Mouse (Mus musculus) midbrain, embryonic 11.5 days (tissue): ENCODE data around the gene Ppp1r1c. TPM values are rescaled to one million over a fixed set of nuclear protein-coding genes. Genes with fewer than 3 reads are reported as not detected.

ENCODE experiments used
- ATAC-seq: fragments of 200-750 bp; cut with Nextera tagmentation; 2 replicates; pipeline ENCODE4 v1.8.0; 2017; ENCODE audit warnings: moderate TSS enrichment, moderate library complexity; ENCODE audit not compliant: low FRiP score
- DNase-seq: peaks from one replicate; pipeline ENCODE4 v3.0.0; 2015; ENCODE audit warnings: low spot score; ENCODE audit errors: missing footprints
- H3K27ac ChIP-seq: fragments of 300-500 bp; sonication (generic); 2 replicates; pipeline ENCODE4 v1.5.1; 2014; ENCODE audit warnings: low read depth, low read length
- H3K27me3 ChIP-seq: fragments of 300-500 bp; sonication (generic); 2 replicates; pipeline ENCODE4 v1.6.1; 2014; ENCODE audit warnings: mild to moderate bottlenecking, low read length, moderate library complexity, mixed read lengths; ENCODE audit not compliant: control insufficient read depth, insufficient read depth
- H3K36me3 ChIP-seq: fragments of 300-500 bp; sonication (generic); 2 replicates; pipeline ENCODE4 v1.6.1; 2014; ENCODE audit warnings: mild to moderate bottlenecking, low read length, moderate library complexity, mixed read lengths; ENCODE audit not compliant: control insufficient read depth, insufficient read depth
- H3K4me1 ChIP-seq: fragments of 300-500 bp; sonication (generic); 2 replicates; pipeline ENCODE4 v1.6.1; 2014; ENCODE audit warnings: low read length; ENCODE audit not compliant: control insufficient read depth, insufficient read depth
- H3K4me2 ChIP-seq: fragments of 300-500 bp; sonication (generic); 2 replicates; pipeline ENCODE4 v1.6.1; 2014; ENCODE audit warnings: mild to moderate bottlenecking, moderate library complexity
- H3K4me3 ChIP-seq: fragments of 300-500 bp; sonication (generic); 2 replicates; pipeline ENCODE4 v1.5.1; 2014; ENCODE audit warnings: low read depth, low read length
- H3K9ac ChIP-seq: fragments of 300-500 bp; sonication (generic); 2 replicates; pipeline ENCODE4 v1.6.1; 2014; ENCODE audit warnings: low read length
- H3K9me3 ChIP-seq: fragments of 300-500 bp; sonication (generic); 2 replicates; pipeline ENCODE4 v1.6.1; 2016; ENCODE audit warnings: low read length; ENCODE audit not compliant: control insufficient read depth
- WGBS: fragments of 180-500 bp; shearing (Covaris S2); extraction: QIAGEN DNeasy Blood & Tissue Kit; methylation state at CpG from one replicate; pipeline ENCODE4 v1.1.7; 2014; 5-methylcytosine and 5-hydroxymethylcytosine counted together
- polyA plus RNA-seq: library from polyadenylated mRNA; unstranded; fragments of >200 nt; fragmentation: Nextera tagmentation; extraction: Ambion mirVana; gene quantifications from 2 replicates; pipeline ENCODE4 v1.2.1, GENCODE M21; 2014

The Ppp1r1c gene
- polyA plus RNA-seq, 1 experiment from 2014 or later = 2.1 TPM

DNA sequence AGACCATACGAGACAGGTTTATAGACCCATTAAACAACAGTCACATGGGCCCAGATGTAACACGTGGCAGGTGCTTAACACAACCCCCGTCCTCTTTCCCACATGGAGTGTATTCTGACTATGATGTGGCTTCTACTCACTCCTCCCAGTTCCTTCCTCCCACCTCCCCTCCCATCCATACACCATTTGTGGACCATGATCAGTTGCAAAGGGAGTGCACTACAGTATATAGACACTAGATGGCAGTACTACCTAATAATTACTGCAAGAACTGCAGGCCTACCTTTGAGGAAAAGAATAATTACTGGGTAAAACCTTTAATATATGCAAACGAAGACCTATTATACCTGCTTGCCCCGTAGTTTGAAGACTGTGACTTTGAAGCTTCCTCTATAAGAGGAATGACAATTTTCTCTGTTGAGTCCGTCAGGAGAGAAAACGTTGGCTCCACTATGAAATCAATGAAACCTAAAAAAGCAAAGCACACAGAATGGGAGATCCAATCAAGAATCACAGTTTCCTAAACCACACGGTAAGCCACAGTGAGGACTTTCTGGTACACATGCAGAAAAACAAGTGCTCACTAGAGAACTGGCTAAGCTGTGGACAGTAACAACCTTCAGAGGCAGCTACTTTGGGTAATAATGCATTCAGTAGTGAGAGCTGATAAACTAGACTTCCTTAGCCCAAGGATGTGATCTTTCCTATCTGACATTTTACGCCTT lies 157.9 kb downstream of the Ppp1r1c start:
- Histone ChIP-seq H3K4me3 (no peak overlapping the region), H3K36me3 (no peaks in the 10 kb centered on the region), H3K4me1 (no peaks in the 10 kb centered on the region), H3K9ac (no peak overlapping the region), H3K27me3 (no peaks in the 10 kb centered on the region), H3K4me2 (no peak overlapping the region), H3K27ac (no peak overlapping the region), H3K9me3 (no peaks in the 10 kb centered on the region)
- DNase-seq = peak; percentile 93
- peak; percentile 88 for ATAC-seq
- WGBS = 53% methylated on average over 9 of the region's 9 CpGs

Other genes with a start within 250 kb of the Ppp1r1c start
- gene Itprid2, start 72.4 kb upstream of the Ppp1r1c start, polyA plus RNA-seq = 5.8 and 6.1 TPM in 2 replicates